Mouse (Mus musculus): Measurements from ENCODE around the gene Prtn3.

- TF ChIP-seq POLR2A (IDR thresholded peaks at IDR 0.05; ENCODE audit: borderline replicate concordance, extremely low read depth, insufficient read depth, insufficient read length, poor library complexity, severe bottlenecking) (no peak), CTCF (IDR thresholded peaks at IDR 0.05; ENCODE audit: borderline replicate concordance, extremely low read depth, insufficient read depth, insufficient read length) (no peak)
These were observed 16.4 kb downstream of the Prtn3 start, which contains the start of gene Cfd for GRCm38 (mm10) chr10:79890670-79891069.

All from brain, embryonic 14.5 days (tissue).